ENCODE assay signal across 8 mouse cellular contexts in the genomic region with DNA sequence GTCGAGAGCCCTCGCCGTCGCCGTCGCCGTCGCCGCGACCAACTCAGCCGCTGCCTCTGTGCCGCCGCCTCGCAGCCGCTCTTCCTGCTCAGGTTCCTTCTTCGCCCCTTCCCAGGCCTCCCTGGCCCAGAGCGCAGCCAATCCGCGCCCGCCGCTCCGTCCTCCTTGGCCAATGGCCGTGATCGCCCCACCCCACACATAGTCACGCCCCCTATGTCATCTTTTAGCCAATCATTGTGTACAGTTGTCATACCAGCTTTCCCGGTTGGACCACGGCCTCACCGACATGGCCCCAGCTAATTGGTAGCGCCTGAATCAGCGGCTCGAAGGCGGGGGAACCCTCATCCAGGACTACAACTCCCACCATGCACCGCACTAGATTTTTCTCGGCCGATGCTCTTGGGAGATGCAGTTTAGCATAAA. TPM values are rescaled to one million over a fixed set of nuclear protein-coding genes. Genes with fewer than 3 reads are reported as not detected.
DNase-seq lines count a peak whose midpoint lies in the region; ATAC-seq and TF ChIP-seq lines count a peak whose summit lies in the region.

Gene Sel1l (minus strand): TSS at position 113 of the 423 bp plus-strand sequence.

- peaks cover 5% of the 10 kb centered on the region; the same call in 1 of the 2 replicates for H3K4me1 ChIP-seq in embryonic facial prominence, embryonic 14.5 days (ENCODE audit: control insufficient read depth, insufficient read depth, low read length)
- H3K4me1 ChIP-seq in heart, adult 2 months (ENCODE audit: control insufficient read depth, insufficient read depth, low read length), result no peaks in the 10 kb centered on the region; the same call in 1 of the 2 replicates
- H3K4me1 ChIP-seq in limb, embryonic 13.5 days, result peaks cover 14% of the 10 kb centered on the region
- H3K4me1 ChIP-seq in midbrain, embryonic 16.5 days (ENCODE audit: control insufficient read depth, insufficient read depth, low read length), result peaks cover 21% of the 10 kb centered on the region

- no peaks in the 10 kb centered on the region for H3K36me3 ChIP-seq in embryonic facial prominence, embryonic 14.5 days (ENCODE audit: control insufficient read depth, insufficient read depth, low read length)
- no peaks in the 10 kb centered on the region for H3K36me3 ChIP-seq in heart, adult 2 months (ENCODE audit: control insufficient read depth, insufficient read depth, low read length)
- peaks cover under 1% of the 10 kb centered on the region; the same call in 1 of the 2 replicates for H3K36me3 ChIP-seq in limb, embryonic 13.5 days
- no peaks in the 10 kb centered on the region for H3K36me3 ChIP-seq in midbrain, embryonic 16.5 days (ENCODE audit: control insufficient read depth, insufficient read depth, low read length)

- peak; percentile 100 for ATAC-seq in embryonic facial prominence, embryonic 14.5 days (ENCODE audit: low read depth)
- ATAC-seq in limb, embryonic 13.5 days (ENCODE audit: low FRiP score, low read depth), result peak; percentile 100
- ATAC-seq in midbrain, embryonic 16.5 days, result peak; percentile 99

- WGBS in embryonic facial prominence, embryonic 14.5 days, result 0% methylated on average over 23 of the region's 35 CpGs
- WGBS in heart, adult 2 months, result under 1% methylated on average over 35 of the region's 35 CpGs
- under 1% methylated on average over 30 of the region's 35 CpGs for WGBS in limb, embryonic 13.5 days
- WGBS in midbrain, embryonic 16.5 days, result under 1% methylated on average over 35 of the region's 35 CpGs

- DNase-seq in 3T3-L1 (ENCODE audit: low read depth, low spot score), result peak; percentile 99
- DNase-seq in adrenal gland, postnatal 4 days (ENCODE audit: low spot score in 2 of 2), result peak; percentile 93 to 95
- DNase-seq in embryonic facial prominence, embryonic 14.5 days (ENCODE audit: low spot score), result peak; percentile 99
- DNase-seq in heart, adult 2 months, result peak; percentile 96 to 98
- peak; percentile 99 to 100 for DNase-seq in kidney, adult 8-10 months
- peak; percentile 90 to 97 for DNase-seq in spleen, postnatal 10 days (ENCODE audit: low spot score in 2 of 2)

- peak within 1 kb of the TSS; percentile 93 for H3K9ac ChIP-seq in embryonic facial prominence, embryonic 14.5 days (ENCODE audit: low read depth, low read length)
- peak within 1 kb of the TSS; percentile 85 for H3K9ac ChIP-seq in heart, adult 2 months (ENCODE audit: low read depth, low read length)
- H3K9ac ChIP-seq in limb, embryonic 13.5 days, result peak within 1 kb of the TSS; percentile 90
- peak within 1 kb of the TSS; percentile 85 for H3K9ac ChIP-seq in midbrain, embryonic 16.5 days (ENCODE audit: low read depth, low read length)

- H3K27ac ChIP-seq in embryonic facial prominence, embryonic 14.5 days (replicated peaks; ENCODE audit: low read depth, low read length), result no peak within 1 kb of the TSS; the same call in 1 of the 2 replicates
- peak within 1 kb of the TSS; percentile 76 for H3K27ac ChIP-seq in heart, adult 2 months
- H3K27ac ChIP-seq in limb, embryonic 13.5 days, result no peak within 1 kb of the TSS
- peak within 1 kb of the TSS; percentile 72 for H3K27ac ChIP-seq in midbrain, embryonic 16.5 days (ENCODE audit: low read length)

- TF ChIP-seq EP300 in heart, adult 2 months (IDR thresholded peaks at IDR 0.05; ENCODE audit: insufficient read depth, low read depth, low read length), result 0 out of 2 replicates have a peak, but pooled peaks have one; percentile 8

- H3K79me2 ChIP-seq in heart, adult 2 months (replicated peaks; ENCODE audit: control insufficient read depth, insufficient read depth, low read length), result no peaks in the 10 kb centered on the region; the same call in 1 of the 2 replicates

- peak within 1 kb of the TSS; percentile 94 for H3K4me3 ChIP-seq in embryonic facial prominence, embryonic 14.5 days (ENCODE audit: low read depth, low read length)
- peak within 1 kb of the TSS; percentile 73 for H3K4me3 ChIP-seq in heart, adult 2 months
- peak within 1 kb of the TSS; percentile 91 for H3K4me3 ChIP-seq in limb, embryonic 13.5 days
- H3K4me3 ChIP-seq in midbrain, embryonic 16.5 days (ENCODE audit: low read depth, low read length), result peak within 1 kb of the TSS; percentile 80

- TF ChIP-seq POLR2A in heart, adult 2 months (IDR thresholded peaks at IDR 0.05; ENCODE audit: insufficient read depth, low read depth, low read length), result peak; percentile 76

- intact Hi-C loops in heart, adult 2 months (cut with DNase I), result loop anchor here (5.0 kb wide), 2 partner anchors 262 to 467 kb away; partner anchors contain the start of genes Cep128 and Tshr

- TF ChIP-seq CTCF in heart, adult 2 months (IDR thresholded peaks at IDR 0.05), result no peak

- H3K4me2 ChIP-seq in embryonic facial prominence, embryonic 14.5 days (ENCODE audit: low read depth, low read length), result peak within 1 kb of the TSS; percentile 89
- peak within 1 kb of the TSS; percentile 86 for H3K4me2 ChIP-seq in limb, embryonic 13.5 days (replicated peaks)
- H3K4me2 ChIP-seq in midbrain, embryonic 16.5 days (ENCODE audit: low read length), result peak within 1 kb of the TSS; percentile 94

- H3K9me3 ChIP-seq in embryonic facial prominence, embryonic 14.5 days (ENCODE audit: control insufficient read depth, low read length), result no peaks in the 10 kb centered on the region
- H3K9me3 ChIP-seq in limb, embryonic 13.5 days, result no peaks in the 10 kb centered on the region
- no peaks in the 10 kb centered on the region for H3K9me3 ChIP-seq in midbrain, embryonic 16.5 days (replicated peaks; ENCODE audit: control insufficient read depth, low read length, poor library complexity, severe bottlenecking)

- no peaks in the 10 kb centered on the region for H3K27me3 ChIP-seq in embryonic facial prominence, embryonic 14.5 days (replicated peaks; ENCODE audit: control insufficient read depth, insufficient read depth, low read length)
- no peaks in the 10 kb centered on the region for H3K27me3 ChIP-seq in heart, adult 2 months (ENCODE audit: control insufficient read depth, insufficient read depth, low read length)
- H3K27me3 ChIP-seq in limb, embryonic 13.5 days, result no peaks in the 10 kb centered on the region
- no peaks in the 10 kb centered on the region for H3K27me3 ChIP-seq in midbrain, embryonic 16.5 days (ENCODE audit: control insufficient read depth, insufficient read depth, low read depth, low read length)

RNA-seq across cellular contexts. Expression of gene Sel1l, which starts in this region (rescaled TPM):
- total RNA-seq in adrenal gland, postnatal 4 days (2021), result 100 to 1,000 TPM; 170 to 176 TPM
- polyA plus RNA-seq in embryonic facial prominence, embryonic 14.5 days (2014; fragmentation: Nextera tagmentation; extraction: Ambion mirVana), result 94.8 and 95.5 TPM in 2 replicates
- total RNA-seq in heart, adult 2 months (2021), result 10 to 100 TPM; 64.5 to 64.9 TPM
- 19.5 and 33.3 TPM in 2 replicates for polyA plus RNA-seq in heart, adult 2 months (2012; rRNA removed)
- polyA plus RNA-seq in limb, embryonic 13.5 days (2015; fragmentation: Nextera tagmentation; extraction: Ambion mirVana), result 98.8 and 106 TPM in 2 replicates
- 103 and 113 TPM in 2 replicates for polyA plus RNA-seq in midbrain, embryonic 16.5 days (2015; fragmentation: Nextera tagmentation; extraction: Ambion mirVana)

Comparison
In these comparisons a context has a peak if more than half of its experiments do, and no peak if none do; other contexts are left out.
1. H3K27ac ChIP-seq: peak in heart, adult 2 months (single experiment) and midbrain, embryonic 16.5 days (single experiment); none in embryonic facial prominence, embryonic 14.5 days (single experiment) and limb, embryonic 13.5 days (single experiment).
2. Peak in every context shown above with its lines, with median percentiles within 50 percentile points of each other: DNase-seq, ATAC-seq, H3K4me2 ChIP-seq, H3K4me3 ChIP-seq and H3K9ac ChIP-seq.